Mouse (Mus musculus) midbrain, embryonic 10.5 days (tissue): Measurements from ENCODE around the gene Rbck1. TPM values are rescaled to one million over a fixed set of nuclear protein-coding genes. Genes with fewer than 3 reads are reported as not detected.
"Not testable (repeated sequence)": the region's sequence is repeated elsewhere in the genome, so short reads cannot be mapped to it uniquely, and the experiment has no call there.

Experiments used
- DNase-seq: peaks from one replicate; pipeline ENCODE4 v3.0.0-alpha.2; 2017; ENCODE audit warnings: low spot score
- H3K27ac ChIP-seq: fragments of 300-500 bp; sonication (generic); replicated peaks from 2 replicates; pipeline ENCODE4 v1.5.1; 2016; ENCODE audit warnings: mild to moderate bottlenecking
- H3K27me3 ChIP-seq: fragments of 300-500 bp; sonication (generic); 2 replicates; pipeline ENCODE4 v1.6.1; 2016; ENCODE audit warnings: low read depth, mild to moderate bottlenecking; ENCODE audit not compliant: poor library complexity, severe bottlenecking
- H3K36me3 ChIP-seq: fragments of 300-500 bp; sonication (generic); 2 replicates; pipeline ENCODE4 v1.6.1; 2016; ENCODE audit warnings: mild to moderate bottlenecking, moderate library complexity
- H3K4me1 ChIP-seq: fragments of 300-500 bp; sonication (generic); 2 replicates; pipeline ENCODE4 v1.6.1; 2016
- H3K4me3 ChIP-seq: fragments of 300-500 bp; sonication (generic); 2 replicates; pipeline ENCODE4 v1.5.1; 2016; ENCODE audit warnings: mild to moderate bottlenecking, moderate library complexity
- H3K9me3 ChIP-seq: fragments of 300-500 bp; sonication (generic); replicated peaks from 2 replicates; pipeline ENCODE4 v1.6.1; 2016; ENCODE audit warnings: mild to moderate bottlenecking
- WGBS: fragments of 180-500 bp; shearing (Covaris S2); methylation state at CpG from one replicate; pipeline ENCODE4 v1.1.7; 2016; 5-methylcytosine and 5-hydroxymethylcytosine counted together
- polyA plus RNA-seq: library from polyadenylated mRNA; unstranded; fragments of >200 nt; fragmentation: Nextera tagmentation; extraction: Ambion mirVana; gene quantifications from 2 replicates; pipeline ENCODE4 v1.2.1, GENCODE M21; 2016

Rbck1 gene
- polyA plus RNA-seq, 1 experiment from 2014 or later = 92.2 TPM

- no peaks in the 10 kb centered on the region for H3K27me3 ChIP-seq
- H3K9me3 ChIP-seq = no peaks in the 10 kb centered on the region
- no peaks in the 10 kb centered on the region for H3K4me1 ChIP-seq
- no peak overlapping the region for H3K4me3 ChIP-seq
- H3K27ac ChIP-seq = no peak overlapping the region
- DNase-seq = no peak
- 92% methylated on average over 6 of the region's 6 CpGs for WGBS
- H3K36me3 ChIP-seq = peaks cover 99% of the 10 kb centered on the region
Measured at GRCm38 (mm10) chr2:152313926-152314325, 18.5 kb downstream of the Rbck1 start.

GRCm38 (mm10) chr2:152312996-152313395 lies 19.5 kb downstream of the Rbck1 start:
- Histone ChIP-seq H3K27me3 (no peaks in the 10 kb centered on the region), H3K36me3 (peaks cover 99% of the 10 kb centered on the region), H3K9me3 (no peaks in the 10 kb centered on the region), H3K4me3 (no peak overlapping the region), H3K4me1 (no peaks in the 10 kb centered on the region), H3K27ac (no peak overlapping the region)
- WGBS = 94% methylated on average over 7 of the region's 7 CpGs
- DNase-seq = no peak

- no peaks in the 10 kb centered on the region for H3K9me3 ChIP-seq
- peaks cover 98% of the 10 kb centered on the region for H3K36me3 ChIP-seq
- DNase-seq = no peak
- no peak overlapping the region for H3K4me3 ChIP-seq
- no peaks in the 10 kb centered on the region for H3K27me3 ChIP-seq
- H3K4me1 ChIP-seq = no peaks in the 10 kb centered on the region
- no peak overlapping the region for H3K27ac ChIP-seq
- WGBS = 92% methylated on average over 3 of the region's 3 CpGs
Measured at GRCm38 (mm10) chr2:152307186-152307585, 25.3 kb downstream of the Rbck1 start.

DNA sequence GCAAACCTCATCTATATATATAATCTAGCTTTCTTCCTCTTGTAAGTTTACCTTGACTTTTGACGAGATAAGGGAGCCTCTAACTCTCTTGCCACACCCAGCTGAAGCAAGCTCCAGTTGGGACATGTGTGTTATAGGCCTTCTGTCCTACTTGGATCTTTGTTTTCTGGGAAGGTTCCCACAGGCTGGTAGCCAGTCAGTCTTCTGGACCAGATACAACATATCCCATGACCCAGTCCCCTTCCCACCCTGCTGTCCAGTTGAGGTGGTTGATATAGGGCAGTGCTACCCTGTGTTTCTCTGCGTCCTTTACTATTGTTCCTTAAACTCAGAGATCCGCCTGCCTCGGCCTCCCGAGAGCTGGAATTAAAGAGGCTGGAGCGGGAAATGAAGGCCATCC lies 27.0 kb downstream of the Rbck1 start:
- WGBS = 95% methylated on average over 6 of the region's 6 CpGs
- DNase-seq = no peak
- H3K4me1 ChIP-seq = no peaks in the 10 kb centered on the region
- no peaks in the 10 kb centered on the region for H3K9me3 ChIP-seq
- H3K36me3 ChIP-seq = peaks cover 85% of the 10 kb centered on the region
- H3K27ac ChIP-seq = no peak overlapping the region
- H3K4me3 ChIP-seq = no peak overlapping the region
- no peaks in the 10 kb centered on the region for H3K27me3 ChIP-seq

DNA sequence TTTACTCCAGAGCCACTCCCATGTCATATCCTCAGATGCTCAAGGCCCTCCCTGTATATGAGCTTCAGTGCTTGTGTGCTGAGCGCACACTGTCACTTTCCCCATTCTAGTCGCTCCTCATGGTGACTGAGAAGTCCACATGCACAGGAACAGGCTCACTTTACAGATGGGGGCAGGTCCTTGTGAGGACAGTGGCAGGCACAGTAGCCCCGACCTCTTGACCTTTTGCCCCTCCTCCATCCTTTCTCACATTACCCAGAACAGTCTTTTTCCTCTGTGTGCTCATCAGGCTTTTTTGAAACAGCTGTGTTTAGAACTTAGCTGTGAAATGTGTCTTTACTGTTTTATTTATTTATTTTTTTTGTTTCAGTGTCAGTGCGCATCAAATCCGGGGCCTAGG lies 28.7 kb downstream of the Rbck1 start:
- no peak overlapping the region for H3K27ac ChIP-seq
- no peaks in the 10 kb centered on the region for H3K9me3 ChIP-seq
- no peaks in the 10 kb centered on the region for H3K27me3 ChIP-seq
- no peaks in the 10 kb centered on the region for H3K4me1 ChIP-seq
- DNase-seq = no peak
- H3K36me3 ChIP-seq = peaks cover 68% of the 10 kb centered on the region
- 60% methylated on average over 5 of the region's 5 CpGs for WGBS
- no peak overlapping the region for H3K4me3 ChIP-seq

DNA sequence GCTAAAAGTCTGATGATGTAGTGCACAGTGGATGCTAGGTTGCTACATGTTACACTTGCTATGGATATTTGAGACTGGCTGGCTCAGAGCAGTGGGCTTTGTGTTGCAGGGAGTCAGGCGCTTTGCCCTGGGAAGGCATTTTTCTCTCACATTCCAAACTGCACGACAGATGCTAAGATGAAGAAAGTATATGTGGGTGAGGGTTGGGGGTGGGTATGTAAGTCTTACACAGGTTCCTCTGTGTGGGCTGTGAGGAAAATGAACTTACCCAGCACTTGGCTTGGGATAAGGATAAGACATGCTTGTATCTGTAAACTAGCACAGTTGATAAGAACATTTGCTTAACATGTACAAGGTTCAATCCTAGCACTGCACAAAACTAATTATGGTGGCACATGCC lies 29.6 kb downstream of the Rbck1 start:
- no peaks in the 10 kb centered on the region for H3K27me3 ChIP-seq
- H3K4me3 ChIP-seq = no peak overlapping the region
- H3K4me1 ChIP-seq = no peaks in the 10 kb centered on the region
- DNase-seq = no peak
- peaks cover 59% of the 10 kb centered on the region for H3K36me3 ChIP-seq
- WGBS = 86% methylated on average over 2 of the region's 2 CpGs
- no peak overlapping the region for H3K27ac ChIP-seq
- no peaks in the 10 kb centered on the region for H3K9me3 ChIP-seq

DNA sequence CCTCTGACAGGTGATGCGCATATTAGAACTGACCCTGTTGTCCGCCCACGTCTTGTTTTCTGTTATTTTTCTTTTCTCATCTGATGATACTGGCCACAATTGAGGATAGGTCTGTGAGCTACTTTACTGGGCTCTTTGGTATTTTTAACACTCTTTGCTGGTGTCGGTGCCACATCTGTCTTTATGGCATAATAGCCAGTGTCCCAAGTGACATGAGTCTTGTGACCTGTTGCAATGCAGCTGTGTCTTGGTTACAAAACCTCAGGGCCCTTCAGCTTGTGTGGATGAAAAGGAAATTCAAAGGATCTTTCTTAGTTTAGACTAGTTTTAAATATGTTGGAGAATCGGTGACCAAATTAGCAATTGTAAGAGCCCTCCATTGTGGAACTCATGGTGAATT lies 37.9 kb downstream of the Rbck1 start:
- Histone ChIP-seq H3K27me3 (no peaks in the 10 kb centered on the region), H3K4me3 (peak overlapping the region; percentile 94), H3K36me3 (0 out of 2 replicates have a peak, but pooled peaks cover 6% of the 10 kb centered on the region), H3K27ac (peak overlapping the region; percentile 96; the same call in 1 of the 2 replicates), H3K9me3 (no peaks in the 10 kb centered on the region), H3K4me1 (peaks cover 25% of the 10 kb centered on the region)
- DNase-seq = no peak
- 50% methylated on average over 5 of the region's 5 CpGs for WGBS

GRCm38 (mm10) chr2:152293727-152294475 lies 38.6 kb downstream of the Rbck1 start, which contains the start of gene Tbc1d20:
TSS of gene Tbc1d20 (plus strand) at chr2:152293828.
- Histone ChIP-seq H3K36me3 (0 out of 2 replicates have a peak, but pooled peaks cover 6% of the 10 kb centered on the region), H3K4me1 (peaks cover 25% of the 10 kb centered on the region), H3K9me3 (no peaks in the 10 kb centered on the region), H3K27me3 (no peaks in the 10 kb centered on the region), H3K27ac (peak within 1 kb of the TSS; percentile 96), H3K4me3 (peak within 1 kb of the TSS; percentile 94)
- DNase-seq = peak; percentile 91
- under 1% methylated on average over 65 of the region's 70 CpGs for WGBS

DNA sequence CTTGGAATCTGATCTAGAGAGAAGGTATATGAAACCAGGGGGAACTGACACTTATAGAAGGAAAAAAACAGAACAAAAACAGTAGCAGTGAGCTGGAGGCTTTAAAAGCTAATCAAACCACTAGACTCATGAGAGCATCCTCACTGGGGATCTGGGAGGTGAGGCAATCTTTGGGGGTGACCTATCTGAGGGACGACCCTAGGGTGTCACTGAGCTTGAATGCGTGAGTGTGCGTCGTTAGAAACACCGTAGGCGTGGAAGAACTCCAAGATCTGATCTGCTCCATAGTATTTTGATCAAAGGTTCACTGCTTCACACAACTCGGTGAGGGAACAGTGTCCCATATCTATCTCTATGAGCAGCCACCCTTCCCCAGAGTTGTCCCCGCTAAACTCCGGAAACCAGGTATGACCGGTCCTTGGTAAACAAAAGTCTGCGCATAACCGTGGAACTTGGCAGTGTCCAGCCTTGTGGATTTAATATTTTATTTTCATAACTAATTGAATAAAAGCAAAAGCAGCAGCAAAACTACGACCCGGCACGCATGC lies 39.2 kb downstream of the Rbck1 start:
- WGBS = under 1% methylated on average over 15 of the region's 15 CpGs
- no peak for DNase-seq

DNA sequence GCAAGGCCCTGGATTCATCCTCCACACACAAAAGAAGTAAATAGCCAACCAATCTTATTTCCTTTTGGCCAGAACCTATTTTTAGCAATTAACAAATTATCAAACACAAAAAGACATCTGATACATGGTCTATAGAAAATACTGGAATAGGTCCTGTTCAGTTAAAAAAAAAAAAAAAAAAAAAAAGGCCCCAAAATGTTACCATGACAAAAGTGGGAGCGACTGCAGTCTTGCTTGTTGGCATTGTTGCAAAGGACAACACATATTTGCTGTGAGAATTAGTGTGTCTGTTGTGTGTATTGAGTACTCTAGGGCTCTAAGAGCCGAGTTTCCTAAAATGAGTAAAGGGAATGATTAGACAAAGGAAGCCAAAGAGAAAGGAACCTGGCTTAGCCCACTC lies 40.0 kb downstream of the Rbck1 start:
- Histone ChIP-seq H3K36me3 (peaks cover 18% of the 10 kb centered on the region), H3K27ac (no peak overlapping the region), H3K9me3 (no peaks in the 10 kb centered on the region), H3K27me3 (no peaks in the 10 kb centered on the region), H3K4me3 (no peak overlapping the region), H3K4me1 (peaks cover 25% of the 10 kb centered on the region)
- 62% methylated on average over 2 of the region's 2 CpGs for whole genome bisulfite sequencing
- DNase-seq = no peak

More for the DNA sequence above, 39.2 kb downstream of the Rbck1 start:
- peaks cover 25% of the 10 kb centered on the region for H3K4me1 ChIP-seq
- H3K36me3 ChIP-seq = peaks cover 10% of the 10 kb centered on the region; the same call in 1 of the 2 replicates
- no peaks in the 10 kb centered on the region for H3K9me3 ChIP-seq
- H3K27me3 ChIP-seq = no peaks in the 10 kb centered on the region
- 0 out of 2 replicates have a peak overlapping the region, but pooled peaks have one; percentile 39 for H3K27ac ChIP-seq
- peak overlapping the region; percentile 94 for H3K4me3 ChIP-seq

GRCm38 (mm10) chr2:152289623-152290022 lies 42.8 kb downstream of the Rbck1 start:
- DNase-seq, H3K4me3 ChIP-seq, H3K27ac ChIP-seq, H3K9me3 ChIP-seq, H3K27me3 ChIP-seq: not testable (repeated sequence)
- Histone ChIP-seq H3K4me1 (peaks cover 11% of the 10 kb centered on the region), H3K36me3 (peaks cover 40% of the 10 kb centered on the region)
- 95% methylated on average over 2 of the region's 2 CpGs for WGBS

GRCm38 (mm10) chr2:152288046-152288445 lies 44.4 kb downstream of the Rbck1 start:
- Histone ChIP-seq H3K4me3 (no peak overlapping the region), H3K27me3 (no peaks in the 10 kb centered on the region), H3K4me1 (no peaks in the 10 kb centered on the region; the same call in 1 of the 2 replicates), H3K27ac (no peak overlapping the region), H3K9me3 (no peaks in the 10 kb centered on the region), H3K36me3 (peaks cover 56% of the 10 kb centered on the region)
- no peak for DNase-seq
- WGBS = 85% methylated on average over 8 of the region's 8 CpGs

DNA sequence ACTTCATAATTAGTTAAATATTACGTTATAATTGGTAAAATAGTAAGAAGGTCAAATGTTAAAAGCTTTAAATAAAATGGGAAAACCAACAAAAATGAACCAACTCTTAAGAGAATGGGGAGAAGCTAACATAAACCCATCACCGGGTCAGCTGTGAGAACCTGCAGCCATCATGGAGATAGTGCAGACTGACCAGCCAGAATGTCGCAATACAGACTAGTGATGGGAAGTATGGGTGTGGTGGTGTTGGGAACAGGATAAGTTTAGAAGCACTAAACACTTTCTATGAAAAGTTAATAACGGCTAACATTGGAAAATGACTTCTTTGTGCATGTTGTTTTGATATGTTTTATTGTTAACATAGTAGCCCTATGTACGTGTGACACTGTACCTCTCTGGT lies 44.9 kb downstream of the Rbck1 start:
- DNase-seq = no peak

More for the DNA sequence above, 44.9 kb downstream of the Rbck1 start:
- no peaks in the 10 kb centered on the region for H3K4me1 ChIP-seq
- peaks cover 61% of the 10 kb centered on the region for H3K36me3 ChIP-seq
- no peaks in the 10 kb centered on the region for H3K27me3 ChIP-seq
- H3K27ac ChIP-seq = no peak overlapping the region
- H3K9me3 ChIP-seq = no peaks in the 10 kb centered on the region
- WGBS = 93% methylated on average over 5 of the region's 5 CpGs
- H3K4me3 ChIP-seq = no peak overlapping the region
